Mouse (Mus musculus): ENCODE data around the gene Enox2. TPM values are rescaled to one million over a fixed set of nuclear protein-coding genes. Genes with fewer than 3 reads are reported as not detected.
"Not testable (repeated sequence)": the region's sequence is repeated elsewhere in the genome, so short reads cannot be mapped to it uniquely, and the experiment has no call there.

Gene Enox2
- polyA plus RNA-seq, 1 experiment from 2014 or later, result 6.7 TPM

- no peaks in the 10 kb centered on the region for H3K9me3 ChIP-seq
- H3K27me3 ChIP-seq (ENCODE audit: insufficient read depth, poor library complexity, severe bottlenecking), result no peaks in the 10 kb centered on the region
- DNase-seq (ENCODE audit: low spot score), result no peak
- H3K4me1 ChIP-seq, result no peaks in the 10 kb centered on the region
- 82% methylated on average over 3 of the region's 3 CpGs for WGBS
- H3K4me3 ChIP-seq, result no peak overlapping the region
- no peak overlapping the region for H3K27ac ChIP-seq
- no peaks in the 10 kb centered on the region for H3K36me3 ChIP-seq
Measured at GRCm38 (mm10) chrX:49124774-49125429, 163.2 kb downstream of the Enox2 start.

- Histone ChIP-seq H3K36me3 (no peaks in the 10 kb centered on the region), H3K27ac (no peak overlapping the region), H3K9me3 (no peaks in the 10 kb centered on the region), H3K27me3 (ENCODE audit: insufficient read depth, poor library complexity, severe bottlenecking) (no peaks in the 10 kb centered on the region), H3K4me1 (no peaks in the 10 kb centered on the region), H3K4me3 (no peak overlapping the region)
- DNase-seq (ENCODE audit: low spot score), result no peak
- WGBS, result 58% methylated on average over 3 of the region's 3 CpGs
Measured at GRCm38 (mm10) chrX:49116465-49116864, 171.6 kb downstream of the Enox2 start.

- DNase-seq (ENCODE audit: low spot score), result no peak
- WGBS, result 59% methylated on average over 3 of the region's 3 CpGs
Measured at GRCm38 (mm10) chrX:49112412-49112811, 175.6 kb downstream of the Enox2 start.

GRCm38 (mm10) chrX:49100542-49100941, 187.5 kb downstream of the Enox2 start:
- not testable (repeated sequence) for H3K36me3 ChIP-seq; H3K4me1 ChIP-seq; H3K9me3 ChIP-seq; H3K27me3 ChIP-seq (ENCODE audit: insufficient read depth, poor library complexity, severe bottlenecking); DNase-seq (ENCODE audit: low spot score); H3K27ac ChIP-seq; H3K4me3 ChIP-seq
- WGBS, result 71% methylated on average over 1 of the region's 1 CpGs

More at GRCm38 (mm10) chrX:49112412-49112811, 175.6 kb downstream of the Enox2 start:
- Histone ChIP-seq H3K9me3 (no peaks in the 10 kb centered on the region), H3K4me1 (no peaks in the 10 kb centered on the region), H3K27ac (no peak overlapping the region), H3K27me3 (ENCODE audit: insufficient read depth, poor library complexity, severe bottlenecking) (no peaks in the 10 kb centered on the region), H3K36me3 (no peaks in the 10 kb centered on the region), H3K4me3 (no peak overlapping the region)

GRCm38 (mm10) chrX:49096249-49096648, 191.8 kb downstream of the Enox2 start:
- no peaks in the 10 kb centered on the region for H3K36me3 ChIP-seq
- DNase-seq (ENCODE audit: low spot score), result no peak
- H3K27me3 ChIP-seq (ENCODE audit: insufficient read depth, poor library complexity, severe bottlenecking), result no peaks in the 10 kb centered on the region
- no peaks in the 10 kb centered on the region for H3K4me1 ChIP-seq
- H3K27ac ChIP-seq, result no peak overlapping the region
- WGBS, result 83% methylated on average over 2 of the region's 2 CpGs
- H3K9me3 ChIP-seq, result no peaks in the 10 kb centered on the region
- H3K4me3 ChIP-seq, result no peak overlapping the region

GRCm38 (mm10) chrX:49075055-49075454, 213.0 kb downstream of the Enox2 start:
- WGBS, result 76% methylated on average over 6 of the region's 6 CpGs
- Histone ChIP-seq H3K27ac (no peak overlapping the region), H3K4me3 (no peak overlapping the region), H3K36me3 (no peaks in the 10 kb centered on the region), H3K4me1 (no peaks in the 10 kb centered on the region), H3K9me3 (no peaks in the 10 kb centered on the region), H3K27me3 (ENCODE audit: insufficient read depth, poor library complexity, severe bottlenecking) (no peaks in the 10 kb centered on the region)
- DNase-seq (ENCODE audit: low spot score), result no peak

- DNase-seq (ENCODE audit: low spot score), result no peak
Measured at GRCm38 (mm10) chrX:49073563-49073962, 214.5 kb downstream of the Enox2 start.

GRCm38 (mm10) chrX:49045118-49045517, 242.9 kb downstream of the Enox2 start:
- no peaks in the 10 kb centered on the region for H3K4me1 ChIP-seq
- DNase-seq (ENCODE audit: low spot score), result no peak
- H3K27me3 ChIP-seq (ENCODE audit: insufficient read depth, poor library complexity, severe bottlenecking), result no peaks in the 10 kb centered on the region
- no peaks in the 10 kb centered on the region for H3K36me3 ChIP-seq
- H3K4me3 ChIP-seq, result no peak overlapping the region
- H3K9me3 ChIP-seq, result no peaks in the 10 kb centered on the region
- H3K27ac ChIP-seq, result no peak overlapping the region

More at GRCm38 (mm10) chrX:49073563-49073962, 214.5 kb downstream of the Enox2 start:
- Histone ChIP-seq H3K36me3 (no peaks in the 10 kb centered on the region), H3K27me3 (ENCODE audit: insufficient read depth, poor library complexity, severe bottlenecking) (no peaks in the 10 kb centered on the region), H3K4me3 (no peak overlapping the region), H3K4me1 (no peaks in the 10 kb centered on the region), H3K27ac (no peak overlapping the region), H3K9me3 (no peaks in the 10 kb centered on the region)
- WGBS, result 68% methylated on average over 3 of the region's 3 CpGs

GRCm38 (mm10) chrX:49009746-49010145, 278.3 kb downstream of the Enox2 start:
- DNase-seq (ENCODE audit: low spot score), result no peak
- Histone ChIP-seq H3K36me3 (no peaks in the 10 kb centered on the region), H3K27ac (no peak overlapping the region), H3K4me3 (no peak overlapping the region), H3K4me1 (no peaks in the 10 kb centered on the region), H3K9me3 (no peaks in the 10 kb centered on the region), H3K27me3 (ENCODE audit: insufficient read depth, poor library complexity, severe bottlenecking) (no peaks in the 10 kb centered on the region)
- 57% methylated on average over 5 of the region's 5 CpGs for WGBS

GRCm38 (mm10) chrX:49005655-49006054, 282.4 kb downstream of the Enox2 start:
- no peaks in the 10 kb centered on the region for H3K27me3 ChIP-seq (ENCODE audit: insufficient read depth, poor library complexity, severe bottlenecking)
- H3K9me3 ChIP-seq, result no peaks in the 10 kb centered on the region
- H3K27ac ChIP-seq, result no peak overlapping the region
- WGBS, result 91% methylated on average over 1 of the region's 1 CpGs
- no peaks in the 10 kb centered on the region for H3K4me1 ChIP-seq
- H3K36me3 ChIP-seq, result no peaks in the 10 kb centered on the region
- no peak for DNase-seq (ENCODE audit: low spot score)
- H3K4me3 ChIP-seq, result no peak overlapping the region

- Histone ChIP-seq H3K27ac (no peak overlapping the region), H3K9me3 (no peaks in the 10 kb centered on the region), H3K4me1 (no peaks in the 10 kb centered on the region), H3K36me3 (no peaks in the 10 kb centered on the region), H3K27me3 (ENCODE audit: insufficient read depth, poor library complexity, severe bottlenecking) (no peaks in the 10 kb centered on the region), H3K4me3 (no peak overlapping the region)
- 50% methylated on average over 1 of the region's 1 CpGs for WGBS
- no peak for DNase-seq (ENCODE audit: low spot score)
Measured at GRCm38 (mm10) chrX:49002892-49003291, 285.2 kb downstream of the Enox2 start.

GRCm38 (mm10) chrX:48985653-48986052, 302.4 kb downstream of the Enox2 start:
- H3K27me3 ChIP-seq (ENCODE audit: insufficient read depth, poor library complexity, severe bottlenecking), result no peaks in the 10 kb centered on the region
- H3K4me3 ChIP-seq, result no peak overlapping the region
- no peaks in the 10 kb centered on the region for H3K36me3 ChIP-seq
- H3K9me3 ChIP-seq, result no peaks in the 10 kb centered on the region
- H3K27ac ChIP-seq, result no peak overlapping the region
- H3K4me1 ChIP-seq, result no peaks in the 10 kb centered on the region
- DNase-seq (ENCODE audit: low spot score), result no peak
- 73% methylated on average over 5 of the region's 5 CpGs for WGBS

- DNase-seq (ENCODE audit: low spot score), result no peak
- WGBS, result 79% methylated on average over 2 of the region's 2 CpGs
- H3K36me3 ChIP-seq, result no peaks in the 10 kb centered on the region
- H3K27me3 ChIP-seq (ENCODE audit: insufficient read depth, poor library complexity, severe bottlenecking), result no peaks in the 10 kb centered on the region
- no peaks in the 10 kb centered on the region for H3K9me3 ChIP-seq
- no peak overlapping the region for H3K4me3 ChIP-seq
- H3K27ac ChIP-seq, result no peak overlapping the region
- H3K4me1 ChIP-seq, result no peaks in the 10 kb centered on the region
Measured at GRCm38 (mm10) chrX:48984451-48984850, 303.6 kb downstream of the Enox2 start.
